Mouse (Mus musculus): ENCODE results near the gene Gm11733. TPM values are rescaled to one million over a fixed set of nuclear protein-coding genes. Genes with fewer than 3 reads are reported as not detected.

Gene Gm11733
- total and polyA plus RNA-seq, 3 experiments: 0.10 TPM; not detected in 2

Other genes with a start within 250 kb of the Gm11733 start
- 16.7 and 17.2 TPM in 2 replicates for gene Tnrc6c, start 169.9 kb downstream of the Gm11733 start, total RNA-seq (2012; rRNA removed)
- 6.1 and 6.9 TPM in 2 replicates for gene Tnrc6c, start 169.9 kb downstream of the Gm11733 start, total RNA-seq (2014; rRNA removed)
- gene Tnrc6c, start 169.9 kb downstream of the Gm11733 start, polyA plus RNA-seq (2012; ENCODE audit: insufficient read length, low read depth): 12.2 and 12.8 TPM in 2 replicates